Mouse (Mus musculus) ES-Bruce4 (cell line): ENCODE measurements around the gene Slc35d1.

ENCODE experiments used
- CTCF ChIP-seq: IDR thresholded peaks from one replicate; pipeline ENCODE4 v1.8.1; 2011; ENCODE audit warnings: low read depth, low read length
- EP300 ChIP-seq: IDR thresholded peaks from 2 replicates; pipeline ENCODE4 v1.6.1; 2011; ENCODE audit warnings: low read depth, low read length; ENCODE audit not compliant: insufficient read depth

- TF ChIP-seq CTCF (peak; percentile 23), EP300 (no peak)
Measured at GRCm38 (mm10) chr4:103192421-103192820, 22.5 kb downstream of the Slc35d1 start.
